In the genomic region with DNA sequence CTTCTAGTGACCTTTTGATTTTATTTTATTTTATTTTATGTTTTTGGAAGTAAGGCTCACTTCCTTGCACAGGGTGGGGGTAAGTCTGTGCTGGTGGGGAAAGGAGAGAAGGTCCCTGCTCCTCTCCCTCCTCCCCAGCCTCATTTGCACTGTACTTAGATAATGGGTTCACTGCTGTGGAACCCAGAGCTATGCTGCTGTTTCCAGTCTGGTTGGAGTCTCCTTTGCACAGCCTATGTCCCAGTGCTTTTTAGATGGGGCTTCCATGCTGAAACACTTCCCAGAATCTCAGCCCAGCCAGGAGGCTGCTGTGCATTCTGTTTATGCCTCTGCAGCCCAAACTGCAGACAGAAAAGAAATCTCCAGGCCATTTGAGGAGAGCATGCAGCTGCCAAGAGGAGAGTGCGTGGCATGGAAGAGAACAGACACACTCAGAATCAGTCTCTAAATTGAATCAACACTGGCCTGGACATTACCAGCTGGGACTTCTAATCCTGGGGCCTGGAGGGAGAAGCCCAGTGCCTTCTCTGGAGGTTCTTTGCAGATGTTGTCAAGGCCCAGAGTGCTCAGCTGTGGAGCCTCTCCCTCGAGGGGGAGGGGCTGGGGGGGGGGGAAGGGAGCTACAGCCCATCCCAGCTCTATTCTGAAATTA, we compare ENCODE assay signal across 14 mouse cellular contexts.
DNase-seq lines count a peak whose midpoint lies in the region; ATAC-seq lines count a peak whose summit lies in the region.
"Had no signal": no experiment of that assay in that cellular context is flagged by ENCODE, and none has a peak within 500 bp of the region (broad histone marks: within the 10 kb centered on the region; RNA-seq: fewer than 3 reads in every experiment).

No protein-coding gene starts in this region.

- DNase-seq in adrenal gland, postnatal 10 days: peak; percentile 5
- no peak for DNase-seq in adrenal gland, adult 8-10 months
- no peak for DNase-seq in lung, postnatal 14 days
- DNase-seq in spleen, postnatal 4 days (ENCODE audit: low spot score in 2 of 2): no peak
- DNase-seq in kidney, postnatal 4 days: no peak
- DNase-seq: gastrocnemius, postnatal 36 days; thymus, postnatal 14 days had no signal

- no peak overlapping the region for H3K4me2 ChIP-seq in lung, embryonic 16.5 days (ENCODE audit: low read depth, low read length)
- H3K4me2 ChIP-seq in hindbrain, embryonic 15.5 days: no peak overlapping the region
- H3K4me2 ChIP-seq in stomach, embryonic 14.5 days (replicated peaks; ENCODE audit: low read depth, low read length): no peak overlapping the region
- H3K4me2 ChIP-seq: embryonic facial prominence, embryonic 13.5 days; neural tube, embryonic 13.5 days had no signal

- no peak overlapping the region for H3K27ac ChIP-seq in lung, embryonic 16.5 days (ENCODE audit: low read length)
- H3K27ac ChIP-seq in hindbrain, embryonic 15.5 days (replicated peaks): no peak overlapping the region
- H3K27ac ChIP-seq in stomach, embryonic 14.5 days (ENCODE audit: low read length): no peak overlapping the region
- H3K27ac ChIP-seq: embryonic facial prominence, embryonic 13.5 days; macrophage; neural tube, embryonic 13.5 days had no signal

- H3K27me3 ChIP-seq in lung, embryonic 16.5 days (ENCODE audit: control insufficient read depth, insufficient read depth, low read depth, low read length): no peaks in the 10 kb centered on the region
- H3K27me3 ChIP-seq in hindbrain, embryonic 15.5 days: no peaks in the 10 kb centered on the region
- H3K27me3 ChIP-seq in stomach, embryonic 14.5 days (ENCODE audit: control insufficient read depth, insufficient read depth, low read length): no peaks in the 10 kb centered on the region
- H3K27me3 ChIP-seq: embryonic facial prominence, embryonic 13.5 days; neural tube, embryonic 13.5 days had no signal

- H3K4me3 ChIP-seq in lung, embryonic 16.5 days (ENCODE audit: low read length): no peak overlapping the region
- H3K4me3 ChIP-seq in hindbrain, embryonic 15.5 days: no peak overlapping the region
- H3K4me3 ChIP-seq in stomach, embryonic 14.5 days (ENCODE audit: low read depth, low read length): no peak overlapping the region
- H3K4me3 ChIP-seq: embryonic facial prominence, embryonic 13.5 days; neural tube, embryonic 13.5 days had no signal

- H3K36me3 ChIP-seq in lung, embryonic 16.5 days (ENCODE audit: control insufficient read depth, insufficient read depth, low read length): no peaks in the 10 kb centered on the region
- H3K36me3 ChIP-seq in hindbrain, embryonic 15.5 days: no peaks in the 10 kb centered on the region
- H3K36me3 ChIP-seq in stomach, embryonic 14.5 days (ENCODE audit: control insufficient read depth, insufficient read depth, low read length): no peaks in the 10 kb centered on the region
- H3K36me3 ChIP-seq: embryonic facial prominence, embryonic 13.5 days; G1E; neural tube, embryonic 13.5 days had no signal

- H3K9ac ChIP-seq in lung, embryonic 16.5 days (ENCODE audit: low read length): no peak overlapping the region
- H3K9ac ChIP-seq in hindbrain, embryonic 15.5 days: no peak overlapping the region
- no peak overlapping the region for H3K9ac ChIP-seq in stomach, embryonic 14.5 days (replicated peaks; ENCODE audit: low read depth, low read length)
- H3K9ac ChIP-seq: embryonic facial prominence, embryonic 13.5 days; neural tube, embryonic 13.5 days had no signal

- WGBS in lung, embryonic 16.5 days: 24% methylated on average over 2 of the region's 2 CpGs
- 23% methylated on average over 2 of the region's 2 CpGs for WGBS in hindbrain, embryonic 15.5 days
- 19% methylated on average over 2 of the region's 2 CpGs for WGBS in stomach, embryonic 14.5 days

- peak; percentile 70 for ATAC-seq in lung, embryonic 16.5 days (ENCODE audit: low read depth)
- peak; percentile 47; the same call in 1 of the 2 replicates for ATAC-seq in hindbrain, embryonic 15.5 days (ENCODE audit: low FRiP score, low read depth)
- peak; percentile 83 for ATAC-seq in stomach, embryonic 14.5 days (ENCODE audit: insufficient number of reproducible peaks, insufficient read depth, low FRiP score, low read depth)

- no peaks in the 10 kb centered on the region for H3K9me3 ChIP-seq in lung, embryonic 16.5 days (ENCODE audit: control insufficient read depth, low read length)
- H3K9me3 ChIP-seq in hindbrain, embryonic 15.5 days: no peaks in the 10 kb centered on the region
- no peaks in the 10 kb centered on the region for H3K9me3 ChIP-seq in stomach, embryonic 14.5 days (ENCODE audit: control insufficient read depth, low read depth, low read length)
- H3K9me3 ChIP-seq: embryonic facial prominence, embryonic 13.5 days; neural tube, embryonic 13.5 days had no signal

- H3K4me1 ChIP-seq in lung, embryonic 16.5 days (replicated peaks; ENCODE audit: control insufficient read depth, insufficient read depth, low read length): no peaks in the 10 kb centered on the region
- H3K4me1 ChIP-seq in hindbrain, embryonic 15.5 days (replicated peaks): no peaks in the 10 kb centered on the region
- no peaks in the 10 kb centered on the region for H3K4me1 ChIP-seq in stomach, embryonic 14.5 days (ENCODE audit: control insufficient read depth, insufficient read depth, low read length)
